Mouse (Mus musculus) stomach, embryonic 14.5 days (tissue): ENCODE data around the gene Lhfpl2. TPM values are rescaled to one million over a fixed set of nuclear protein-coding genes. Genes with fewer than 3 reads are reported as not detected.
A peak's percentile ranks its signal among the peaks of the same experiment; 100 is the strongest.
"Not testable (repeated sequence)": the region's sequence is repeated elsewhere in the genome, so short reads cannot be mapped to it uniquely, and the experiment has no call there.

Experiments
- ATAC-seq: fragments of 200-750 bp; cut with Nextera tagmentation; 2 replicates; pipeline ENCODE4 v1.8.0; 2017; ENCODE audit warnings: low read depth, moderate TSS enrichment; ENCODE audit not compliant: insufficient number of reproducible peaks, insufficient read depth, low FRiP score
- H3K27ac ChIP-seq: fragments of 300-500 bp; sonication (generic); 2 replicates; pipeline ENCODE4 v1.5.1; 2014; ENCODE audit warnings: mild to moderate bottlenecking, low read length, moderate library complexity, mixed read lengths
- H3K27me3 ChIP-seq: fragments of 300-500 bp; sonication (generic); 2 replicates; pipeline ENCODE4 v1.6.1; 2014; ENCODE audit warnings: low read length, control low read depth, mixed read lengths; ENCODE audit not compliant: control insufficient read depth, insufficient read depth
- H3K36me3 ChIP-seq: fragments of 300-500 bp; sonication (generic); 2 replicates; pipeline ENCODE4 v1.6.1; 2014; ENCODE audit warnings: mild to moderate bottlenecking, control low read depth, low read length, moderate library complexity, mixed read lengths; ENCODE audit not compliant: control insufficient read depth, insufficient read depth
- H3K4me1 ChIP-seq: fragments of 300-500 bp; sonication (generic); 2 replicates; pipeline ENCODE4 v1.6.1; 2014; ENCODE audit warnings: low read length, control low read depth, mixed read lengths; ENCODE audit not compliant: control insufficient read depth, insufficient read depth
- H3K4me2 ChIP-seq: fragments of 300-500 bp; sonication (generic); replicated peaks from 2 replicates; pipeline ENCODE4 v1.6.1; 2014; ENCODE audit warnings: low read depth, low read length, control low read depth
- H3K4me3 ChIP-seq: fragments of 300-500 bp; sonication (generic); 2 replicates; pipeline ENCODE4 v1.5.1; 2014; ENCODE audit warnings: low read depth, low read length, control low read depth
- H3K9ac ChIP-seq: fragments of 300-500 bp; sonication (generic); replicated peaks from 2 replicates; pipeline ENCODE4 v1.6.1; 2014; ENCODE audit warnings: low read depth, mild to moderate bottlenecking, control low read depth, low read length, moderate library complexity, mixed read lengths
- H3K9me3 ChIP-seq: fragments of 300-500 bp; sonication (generic); 2 replicates; pipeline ENCODE4 v1.6.1; 2016; ENCODE audit warnings: low read depth, low read length, control low read depth; ENCODE audit not compliant: control insufficient read depth
- WGBS: fragments of 180-500 bp; shearing (Covaris S2); extraction: QIAGEN DNeasy Blood & Tissue Kit; methylation state at CpG from one replicate; pipeline ENCODE4 v1.1.7; 2014; 5-methylcytosine and 5-hydroxymethylcytosine counted together
- polyA plus RNA-seq: library from polyadenylated mRNA; unstranded; fragments of >200 nt; fragmentation: Nextera tagmentation; extraction: Ambion mirVana; gene quantifications from 2 replicates; pipeline ENCODE4 v1.2.1, GENCODE M21; 2014

Gene Lhfpl2
- polyA plus RNA-seq = 19.5 and 20.8 TPM in 2 replicates

GRCm38 (mm10) chr13:94057563-94058560 is at the start of gene Lhfpl2:
TSS of gene Lhfpl2 (plus strand) at chr13:94057796.
- Histone ChIP-seq H3K36me3 (no peaks in the 10 kb centered on the region), H3K27me3 (no peaks in the 10 kb centered on the region), H3K4me1 (peaks cover 9% of the 10 kb centered on the region; the same call in 1 of the 2 replicates), H3K4me3 (peak within 1 kb of the TSS; percentile 87), H3K4me2 (peak within 1 kb of the TSS; percentile 82), H3K9me3 (no peaks in the 10 kb centered on the region; the same call in 1 of the 2 replicates), H3K27ac (peak within 1 kb of the TSS; percentile 77; the same call in 1 of the 2 replicates), H3K9ac (peak within 1 kb of the TSS; percentile 67)
- peak; percentile 86 for ATAC-seq
- 1% methylated on average over 64 of the region's 85 CpGs for whole genome bisulfite sequencing

- no peaks in the 10 kb centered on the region for H3K27me3 ChIP-seq
- H3K9ac ChIP-seq = no peak overlapping the region
- no peaks in the 10 kb centered on the region for H3K4me1 ChIP-seq
- H3K27ac ChIP-seq = no peak overlapping the region
- H3K4me2 ChIP-seq = no peak overlapping the region
- WGBS = 81% methylated on average over 4 of the region's 4 CpGs
- ATAC-seq = no peak
- H3K36me3 ChIP-seq = no peaks in the 10 kb centered on the region
- no peaks in the 10 kb centered on the region for H3K9me3 ChIP-seq
- H3K4me3 ChIP-seq = no peak overlapping the region
Observed at GRCm38 (mm10) chr13:94011996-94012575, 45.5 kb upstream of the Lhfpl2 start.

DNA sequence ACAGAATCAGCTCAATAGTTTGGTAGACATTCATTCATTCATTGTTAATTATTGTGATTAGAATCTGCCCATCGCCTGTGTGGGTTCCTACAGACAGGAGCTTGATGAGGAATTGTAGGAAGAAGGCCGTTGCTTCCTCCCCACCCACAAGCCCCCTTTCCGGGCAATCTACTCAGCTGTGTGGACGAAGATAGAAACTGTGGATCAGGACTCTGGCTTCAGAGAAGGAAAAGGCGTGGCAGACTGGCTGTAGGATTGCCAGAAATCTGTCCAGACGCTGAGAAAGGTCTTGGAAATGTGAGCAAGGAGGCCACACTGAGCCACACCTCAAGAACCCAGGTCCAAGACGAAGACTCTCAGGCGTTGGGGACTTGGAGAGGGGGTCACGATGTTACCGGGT is 43.6 kb upstream of the Lhfpl2 start:
- H3K4me1 ChIP-seq = no peaks in the 10 kb centered on the region
- no peaks in the 10 kb centered on the region for H3K36me3 ChIP-seq
- no peak overlapping the region for H3K9ac ChIP-seq
- H3K27me3 ChIP-seq = no peaks in the 10 kb centered on the region
- no peak overlapping the region for H3K4me3 ChIP-seq
- 79% methylated on average over 10 of the region's 10 CpGs for WGBS
- no peak for ATAC-seq
- no peak overlapping the region for H3K27ac ChIP-seq
- no peaks in the 10 kb centered on the region for H3K9me3 ChIP-seq
- no peak overlapping the region for H3K4me2 ChIP-seq

DNA sequence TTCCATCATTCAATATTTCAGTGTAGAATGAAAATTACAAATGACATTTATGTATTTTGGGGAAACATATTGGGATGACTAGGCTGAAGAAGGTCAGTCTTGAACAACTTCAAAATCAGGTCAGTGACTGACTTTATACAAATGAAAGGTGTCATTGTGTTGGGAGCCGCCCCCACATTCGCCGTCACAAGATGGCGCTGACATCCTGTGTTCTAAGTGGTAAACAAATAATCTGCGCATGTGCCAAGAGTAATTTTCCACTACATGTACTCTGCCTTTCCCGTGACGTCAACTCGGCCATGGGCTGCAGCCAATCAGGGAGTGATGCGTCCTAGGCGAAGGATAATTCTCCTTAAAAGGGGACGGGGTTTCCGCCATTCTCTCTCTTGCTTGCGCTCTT is 33.0 kb upstream of the Lhfpl2 start:
- not testable (repeated sequence) for H3K4me1 ChIP-seq, H3K27me3 ChIP-seq, H3K4me2 ChIP-seq, ATAC-seq, H3K9ac ChIP-seq, H3K9me3 ChIP-seq, H3K36me3 ChIP-seq, H3K27ac ChIP-seq, H3K4me3 ChIP-seq
- 73% methylated on average over 8 of the region's 13 CpGs for WGBS

GRCm38 (mm10) chr13:94029147-94029546 is 28.4 kb upstream of the Lhfpl2 start:
- Histone ChIP-seq H3K4me2 (no peak overlapping the region), H3K27me3 (no peaks in the 10 kb centered on the region), H3K27ac (no peak overlapping the region), H3K4me3 (no peak overlapping the region), H3K36me3 (no peaks in the 10 kb centered on the region), H3K9me3 (no peaks in the 10 kb centered on the region), H3K9ac (no peak overlapping the region), H3K4me1 (no peaks in the 10 kb centered on the region)
- ATAC-seq = no peak
- WGBS = 90% methylated on average over 10 of the region's 10 CpGs

DNA sequence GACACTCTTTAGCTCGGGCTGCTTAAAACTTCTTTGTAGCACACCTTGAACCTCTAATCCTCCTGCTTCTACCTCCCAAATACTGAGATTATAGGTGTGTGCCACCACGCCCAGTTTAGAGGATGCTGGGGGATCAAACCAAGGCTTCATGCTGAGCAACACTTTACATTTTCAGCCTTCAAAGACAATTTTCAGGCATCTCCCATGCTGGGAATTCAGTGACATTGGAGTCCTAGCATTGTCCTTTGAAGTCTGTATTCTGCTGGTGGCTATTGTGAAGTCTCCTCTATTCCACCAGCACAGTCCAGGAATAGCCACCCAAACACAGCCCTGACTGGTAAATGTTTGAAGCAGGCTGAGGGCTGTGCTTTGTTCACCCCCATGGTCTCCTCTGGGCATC is 27.0 kb upstream of the Lhfpl2 start:
- H3K9ac ChIP-seq = no peak overlapping the region
- no peaks in the 10 kb centered on the region for H3K36me3 ChIP-seq
- 88% methylated on average over 2 of the region's 2 CpGs for WGBS
- no peak for ATAC-seq
- no peaks in the 10 kb centered on the region for H3K4me1 ChIP-seq
- no peak overlapping the region for H3K4me2 ChIP-seq
- H3K4me3 ChIP-seq = no peak overlapping the region
- no peaks in the 10 kb centered on the region for H3K9me3 ChIP-seq
- H3K27me3 ChIP-seq = no peaks in the 10 kb centered on the region
- H3K27ac ChIP-seq = no peak overlapping the region

DNA sequence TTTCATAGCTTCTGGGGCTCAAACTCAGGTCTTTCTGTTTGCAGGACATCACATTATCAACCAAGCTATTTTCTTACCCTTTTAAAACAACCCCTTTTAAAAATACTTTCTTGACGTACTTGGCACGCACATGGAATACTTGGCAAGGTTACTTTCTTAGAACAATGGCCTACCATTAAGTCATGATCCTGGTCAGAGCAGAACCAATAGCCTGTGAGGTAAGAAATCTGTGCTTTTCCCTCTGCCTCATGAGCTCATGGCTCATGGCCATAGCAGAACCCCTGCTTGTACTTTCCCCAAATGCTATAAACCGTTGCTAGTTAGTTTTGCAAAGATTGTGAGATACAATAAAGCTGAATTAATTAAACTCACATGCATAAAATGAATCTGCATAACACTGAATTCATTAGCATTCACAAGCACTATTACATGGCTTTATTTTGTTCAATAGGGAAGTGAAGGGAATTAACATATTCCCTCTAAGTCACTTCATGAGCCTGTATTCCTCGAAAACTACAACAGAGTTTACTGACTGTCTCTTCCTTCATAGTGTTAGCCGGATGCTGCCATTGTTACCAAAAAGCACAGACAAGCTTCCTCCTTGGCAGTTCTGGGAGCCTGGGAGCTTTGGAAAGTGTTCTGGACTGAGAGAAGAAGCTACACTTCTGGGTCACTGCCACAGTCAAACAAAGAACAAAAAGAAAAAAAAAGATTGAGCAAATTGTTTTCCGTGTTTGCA is 20.1 kb upstream of the Lhfpl2 start:
- no peak overlapping the region for H3K9ac ChIP-seq
- H3K4me2 ChIP-seq = no peak overlapping the region
- no peak overlapping the region for H3K4me3 ChIP-seq
- H3K27me3 ChIP-seq = no peaks in the 10 kb centered on the region
- H3K9me3 ChIP-seq = no peaks in the 10 kb centered on the region
- H3K36me3 ChIP-seq = no peaks in the 10 kb centered on the region
- no peak for ATAC-seq
- H3K27ac ChIP-seq = peak overlapping the region; percentile 2; the same call in 1 of the 2 replicates
- H3K4me1 ChIP-seq = no peaks in the 10 kb centered on the region
- 40% methylated on average over 6 of the region's 6 CpGs for WGBS

DNA sequence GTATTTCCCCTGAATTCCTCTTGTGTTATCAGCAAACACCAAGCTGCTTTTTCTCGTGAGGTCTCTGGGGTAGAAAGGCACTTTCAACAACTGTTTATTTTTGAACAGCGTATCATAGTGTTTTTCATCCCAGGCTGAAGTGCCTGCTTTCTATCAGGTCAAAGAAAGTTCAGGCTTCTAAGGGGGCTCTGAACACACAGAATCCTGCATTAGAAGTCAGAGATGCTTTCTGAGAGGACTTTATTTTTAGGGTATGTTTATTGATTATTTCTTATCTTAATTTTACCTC is 19.6 kb upstream of the Lhfpl2 start:
- no peak overlapping the region for H3K4me2 ChIP-seq
- H3K4me3 ChIP-seq = no peak overlapping the region
- H3K4me1 ChIP-seq = no peaks in the 10 kb centered on the region
- H3K36me3 ChIP-seq = no peaks in the 10 kb centered on the region
- no peaks in the 10 kb centered on the region for H3K9me3 ChIP-seq
- peak overlapping the region; percentile 2; the same call in 1 of the 2 replicates for H3K27ac ChIP-seq
- WGBS = 9% methylated on average over 2 of the region's 2 CpGs
- ATAC-seq = no peak
- H3K27me3 ChIP-seq = no peaks in the 10 kb centered on the region
- no peak overlapping the region for H3K9ac ChIP-seq
